Mouse (Mus musculus): ENCODE results near the gene Extl1.

GRCm38 (mm10) chr4:134328151-134328550 lies 55.5 kb downstream of the Extl1 start:
- TF ChIP-seq CTCF (IDR thresholded peaks at IDR 0.05; ENCODE audit: low read depth, low read length) = no peak
- TF ChIP-seq GATA1 (IDR thresholded peaks at IDR 0.05; ENCODE audit: borderline replicate concordance, low read length) = no peak
- no peak for TF ChIP-seq GATA2 (IDR thresholded peaks at IDR 0.05; ENCODE audit: borderline replicate concordance, low read depth, low read length)
- TF ChIP-seq TAL1 (conservative IDR thresholded peaks at IDR 0.05; ENCODE audit: low read depth, low read length) = no peak
